Mouse (Mus musculus): ENCODE measurements around the gene Tmem63c. TPM values are rescaled to one million over a fixed set of nuclear protein-coding genes. Genes with fewer than 3 reads are reported as not detected.

Gene Tmem63c
- total and polyA plus RNA-seq, 3 experiments, result 0.04 TPM; not detected in 2

DNA sequence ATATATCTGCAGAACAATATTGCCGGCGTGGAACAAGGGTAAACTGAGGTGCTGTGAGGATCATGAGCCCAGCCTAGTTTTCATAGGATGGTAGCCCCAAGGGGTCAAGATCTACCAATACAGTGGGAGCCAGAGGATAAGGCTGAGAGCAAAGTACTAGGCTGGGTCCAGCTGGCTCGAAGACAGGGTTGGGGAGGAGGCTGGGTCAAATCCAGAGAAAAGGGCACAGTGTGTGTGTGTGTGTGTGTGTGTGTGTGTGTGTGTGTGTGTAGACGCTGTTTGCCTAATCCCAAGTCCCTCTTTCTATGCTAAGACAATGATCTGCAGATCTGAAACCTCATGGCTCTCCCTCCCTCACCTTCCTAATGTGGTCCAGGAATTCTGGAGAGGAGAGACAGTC is 79.2 kb downstream of the Tmem63c start:
- no peak for DNase-seq (ENCODE audit: low read depth, low spot score)
- H3K9me3 ChIP-seq (replicated peaks; ENCODE audit: insufficient read depth, low read length), result no peaks in the 10 kb centered on the region
- no peaks in the 10 kb centered on the region for H3K4me1 ChIP-seq (ENCODE audit: control insufficient read depth in 1 of 2, insufficient read depth in 2 of 2, low read length in 2 of 2)
- H3K27me3 ChIP-seq (ENCODE audit: control insufficient read depth in 1 of 2, insufficient read depth in 2 of 2, low read length in 2 of 2), result peaks cover under 1 to 10% of the 10 kb centered on the region in 2 experiments; a peak in 3 of 4 replicates
- no peak overlapping the region for H3K9ac ChIP-seq (ENCODE audit: control insufficient read depth, low read depth, low read length, poor library complexity, severe bottlenecking)
- H3K79me2 ChIP-seq (ENCODE audit: control insufficient read depth, insufficient read depth, low read length, poor library complexity), result no peaks in the 10 kb centered on the region
- H3K36me3 ChIP-seq (ENCODE audit: control insufficient read depth in 1 of 2, insufficient read depth in 2 of 2, low read length in 2 of 2), result no peaks in the 10 kb centered on the region
- TF ChIP-seq USF1 (IDR thresholded peaks at IDR 0.05; ENCODE audit: low read depth, low read length) (no peak), JUND (IDR thresholded peaks at IDR 0.05; ENCODE audit: low read depth, low read length) (no peak), UBTF (IDR thresholded peaks at IDR 0.05; ENCODE audit: borderline replicate concordance, insufficient read depth, low read depth, low read length) (no peak), GABPA (IDR thresholded peaks at IDR 0.05; ENCODE audit: low read depth, low read length) (no peak), MAX (IDR thresholded peaks at IDR 0.05; ENCODE audit: low read length) (no peak), GATA1 (IDR thresholded peaks at IDR 0.05; ENCODE audit: low read depth, low read length) (no peak), ELF1 (IDR thresholded peaks at IDR 0.05; ENCODE audit: low read depth, low read length) (no peak), ZKSCAN1 (IDR thresholded peaks at IDR 0.05; ENCODE audit: low read depth, low read length) (no peak), CHD2 (IDR thresholded peaks at IDR 0.05; ENCODE audit: low read length) (no peak), HCFC1 (IDR thresholded peaks at IDR 0.05; ENCODE audit: low read depth, low read length) (no peak), CTCF (IDR thresholded peaks at IDR 0.05 in 2 of 3, conservative IDR thresholded peaks at IDR 0.05 in 1 of 3; ENCODE audit: control insufficient read depth in 1 of 3, insufficient read depth in 1 of 3, low read depth in 2 of 3, low read length in 3 of 3, poor library complexity in 1 of 3, severe bottlenecking in 1 of 3) (no peak), MEF2A (IDR thresholded peaks at IDR 0.05; ENCODE audit: extremely low read depth, insufficient replicate concordance, low read depth, low read length, poor library complexity, severe bottlenecking) (no peak), RAD21 (IDR thresholded peaks at IDR 0.05; ENCODE audit: low read depth, low read length) (no peak), TCF12 (IDR thresholded peaks at IDR 0.05; ENCODE audit: low read depth, low read length) (no peak), TAL1 (IDR thresholded peaks at IDR 0.05; ENCODE audit: low read length) (no peak), CHD1 (IDR thresholded peaks at IDR 0.05; ENCODE audit: low read depth, low read length) (no peak), MAFK (IDR thresholded peaks at IDR 0.05; ENCODE audit: borderline replicate concordance, low read depth, low read length) (no peak)
- no peak overlapping the region for H3K4me3 ChIP-seq (ENCODE audit: control insufficient read depth in 1 of 2, insufficient read depth in 1 of 2, low read depth in 2 of 2, low read length in 2 of 2)
- no peak overlapping the region for H3K27ac ChIP-seq (ENCODE audit: control insufficient read depth, low read depth, low read length)

DNA sequence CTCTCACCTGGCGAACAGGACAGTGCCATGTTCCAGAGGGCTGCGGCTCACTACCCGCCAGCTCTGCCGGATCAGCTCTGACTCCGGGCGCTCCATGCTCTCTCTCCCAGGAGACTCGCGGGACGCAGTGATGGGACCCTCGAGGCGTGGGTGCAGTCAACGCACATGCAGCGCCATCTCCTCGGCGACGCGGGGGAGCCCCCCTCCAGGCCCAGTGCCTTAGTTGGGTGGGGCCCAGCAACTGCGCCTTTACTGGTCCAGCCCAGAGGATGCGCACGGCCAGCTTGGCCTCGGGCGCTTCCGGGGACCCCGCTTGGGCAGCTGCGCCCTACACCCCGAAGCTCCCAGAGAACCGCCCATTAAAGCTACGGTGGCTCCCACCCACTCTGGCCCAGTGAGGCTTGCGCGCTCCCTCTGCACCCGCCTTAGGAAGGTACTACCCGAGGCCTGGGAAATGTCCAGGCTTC is 81.1 kb downstream of the Tmem63c start, which contains the start of gene Ngb:
TSS of gene Ngb (minus strand) at position 375 of the 467 bp plus-strand sequence.
- Histone ChIP-seq H3K9me3 (replicated peaks; ENCODE audit: insufficient read depth, low read length) (no peaks in the 10 kb centered on the region), H3K9ac (ENCODE audit: control insufficient read depth, low read depth, low read length, poor library complexity, severe bottlenecking) (no peak within 1 kb of the TSS), H3K36me3 (ENCODE audit: control insufficient read depth in 1 of 2, insufficient read depth in 2 of 2, low read length in 2 of 2) (no peaks in the 10 kb centered on the region), H3K4me1 (ENCODE audit: control insufficient read depth in 1 of 2, insufficient read depth in 2 of 2, low read length in 2 of 2) (no peaks in the 10 kb centered on the region), H3K27ac (ENCODE audit: control insufficient read depth, low read depth, low read length) (no peak within 1 kb of the TSS), H3K27me3 (ENCODE audit: control insufficient read depth in 1 of 2, insufficient read depth in 2 of 2, low read length in 2 of 2) (peaks cover 0 to 8% of the 10 kb centered on the region in 2 experiments; a peak in 2 of 4 replicates), H3K79me2 (ENCODE audit: control insufficient read depth, insufficient read depth, low read length, poor library complexity) (no peaks in the 10 kb centered on the region), H3K4me3 (ENCODE audit: control insufficient read depth in 1 of 2, insufficient read depth in 1 of 2, low read depth in 2 of 2, low read length in 2 of 2) (no peak within 1 kb of the TSS)
- no peak for DNase-seq (ENCODE audit: low read depth, low spot score)
- TF ChIP-seq TBP (IDR thresholded peaks at IDR 0.05; ENCODE audit: low read depth, low read length), result no peak
- TF ChIP-seq ETS1 (IDR thresholded peaks at IDR 0.05; ENCODE audit: low read depth, low read length), result no peak
- no peak for TF ChIP-seq SMC3 (IDR thresholded peaks at IDR 0.05; ENCODE audit: low read depth, low read length)
- TF ChIP-seq MEF2A (IDR thresholded peaks at IDR 0.05; ENCODE audit: extremely low read depth, insufficient replicate concordance, low read depth, low read length, poor library complexity, severe bottlenecking), result no peak
- no peak for TF ChIP-seq NELFE (IDR thresholded peaks at IDR 0.05; ENCODE audit: low read depth, low read length)
- no peak for TF ChIP-seq CHD1 (IDR thresholded peaks at IDR 0.05; ENCODE audit: low read depth, low read length)
- TF ChIP-seq MXI1 (IDR thresholded peaks at IDR 0.05; ENCODE audit: low read depth, low read length), result no peak
- no peak for TF ChIP-seq E2F4 (IDR thresholded peaks at IDR 0.05; ENCODE audit: borderline replicate concordance, low read depth, low read length)
- no peak for TF ChIP-seq MYC (IDR thresholded peaks at IDR 0.05; ENCODE audit: low read depth, low read length)
- TF ChIP-seq CTCF (IDR thresholded peaks at IDR 0.05 in 2 of 3, conservative IDR thresholded peaks at IDR 0.05 in 1 of 3; ENCODE audit: control insufficient read depth in 1 of 3, insufficient read depth in 1 of 3, low read depth in 2 of 3, low read length in 3 of 3, poor library complexity in 1 of 3, severe bottlenecking in 1 of 3), result no peak
- TF ChIP-seq ELF1 (IDR thresholded peaks at IDR 0.05; ENCODE audit: low read depth, low read length), result no peak
- no peak for TF ChIP-seq USF2 (IDR thresholded peaks at IDR 0.05; ENCODE audit: borderline replicate concordance in 1 of 2, insufficient read depth in 1 of 2, low read depth in 1 of 2, low read length in 2 of 2)
- TF ChIP-seq EP300 (IDR thresholded peaks at IDR 0.05; ENCODE audit: low read depth in 1 of 2, low read length in 2 of 2), result no peak
- no peak for TF ChIP-seq NRF1 (IDR thresholded peaks at IDR 0.05; ENCODE audit: insufficient read depth, low read depth, low read length, poor library complexity, severe bottlenecking)
- no peak for TF ChIP-seq ZMIZ1 (IDR thresholded peaks at IDR 0.05; ENCODE audit: low read depth, low read length)
- TF ChIP-seq POLR2A (IDR thresholded peaks at IDR 0.05; ENCODE audit: control insufficient read depth in 1 of 2, insufficient read depth in 1 of 2, low read depth in 1 of 2, low read length in 2 of 2, poor library complexity in 1 of 2), result no peak

All from MEL (cell line).